Mouse (Mus musculus) midbrain, embryonic 16.5 days (tissue): ENCODE results near the gene Cfi. TPM values are rescaled to one million over a fixed set of nuclear protein-coding genes. Genes with fewer than 3 reads are reported as not detected.

Source experiments
- ATAC-seq: fragments of 200-750 bp; cut with Nextera tagmentation; 2 replicates; pipeline ENCODE4 v1.8.0; 2017; ENCODE audit warnings: moderate TSS enrichment
- H3K27ac ChIP-seq: fragments of 300-500 bp; sonication (generic); 2 replicates; pipeline ENCODE4 v1.5.1; 2014; ENCODE audit warnings: mild to moderate bottlenecking, low read length, mixed read lengths
- H3K27me3 ChIP-seq: fragments of 300-500 bp; sonication (generic); 2 replicates; pipeline ENCODE4 v1.6.1; 2014; ENCODE audit warnings: low read depth, low read length, mixed read lengths; ENCODE audit not compliant: control insufficient read depth, insufficient read depth
- H3K36me3 ChIP-seq: fragments of 300-500 bp; sonication (generic); 2 replicates; pipeline ENCODE4 v1.6.1; 2014; ENCODE audit warnings: mild to moderate bottlenecking, low read length, moderate library complexity, mixed read lengths; ENCODE audit not compliant: control insufficient read depth, insufficient read depth
- H3K4me1 ChIP-seq: fragments of 300-500 bp; sonication (generic); 2 replicates; pipeline ENCODE4 v1.6.1; 2014; ENCODE audit warnings: mild to moderate bottlenecking, low read length, mixed read lengths; ENCODE audit not compliant: control insufficient read depth, insufficient read depth
- H3K4me2 ChIP-seq: fragments of 300-500 bp; sonication (generic); 2 replicates; pipeline ENCODE4 v1.6.1; 2014; ENCODE audit warnings: mild to moderate bottlenecking, low read length, mixed read lengths
- H3K4me3 ChIP-seq: fragments of 300-500 bp; sonication (generic); 2 replicates; pipeline ENCODE4 v1.5.1; 2014; ENCODE audit warnings: low read depth, mild to moderate bottlenecking, low read length, moderate library complexity, mixed read lengths
- H3K9ac ChIP-seq: fragments of 300-500 bp; sonication (generic); 2 replicates; pipeline ENCODE4 v1.6.1; 2014; ENCODE audit warnings: low read depth, low read length, mixed read lengths
- H3K9me3 ChIP-seq: fragments of 300-500 bp; sonication (generic); replicated peaks from 2 replicates; pipeline ENCODE4 v1.6.1; 2014; ENCODE audit warnings: mild to moderate bottlenecking, low read length, mixed read lengths; ENCODE audit not compliant: control insufficient read depth, poor library complexity, severe bottlenecking
- WGBS: fragments of 180-500 bp; shearing (Covaris S2); extraction: QIAGEN DNeasy Blood & Tissue Kit; methylation state at CpG from one replicate; pipeline ENCODE4 v1.1.7; 2014; 5-methylcytosine and 5-hydroxymethylcytosine counted together
- polyA plus RNA-seq: library from polyadenylated mRNA; unstranded; fragments of >200 nt; fragmentation: Nextera tagmentation; extraction: Ambion mirVana; gene quantifications from 2 replicates; pipeline ENCODE4 v1.2.1, GENCODE M21; 2015

The Cfi gene
- polyA plus RNA-seq, 1 experiment from 2014 or later = 0.45 TPM

- 38% methylated on average over 7 of the region's 7 CpGs for WGBS
- no peak overlapping the region for H3K4me3 ChIP-seq
- no peak overlapping the region for H3K27ac ChIP-seq
- no peaks in the 10 kb centered on the region for H3K9me3 ChIP-seq
- H3K4me1 ChIP-seq = no peaks in the 10 kb centered on the region
- no peak overlapping the region for H3K9ac ChIP-seq
- ATAC-seq = no peak
- H3K27me3 ChIP-seq = no peaks in the 10 kb centered on the region
- no peaks in the 10 kb centered on the region for H3K36me3 ChIP-seq
- H3K4me2 ChIP-seq = no peak overlapping the region
These were observed 2.3 kb downstream of the Cfi start for GRCm38 (mm10) chr3:129838017-129838416.

DNA sequence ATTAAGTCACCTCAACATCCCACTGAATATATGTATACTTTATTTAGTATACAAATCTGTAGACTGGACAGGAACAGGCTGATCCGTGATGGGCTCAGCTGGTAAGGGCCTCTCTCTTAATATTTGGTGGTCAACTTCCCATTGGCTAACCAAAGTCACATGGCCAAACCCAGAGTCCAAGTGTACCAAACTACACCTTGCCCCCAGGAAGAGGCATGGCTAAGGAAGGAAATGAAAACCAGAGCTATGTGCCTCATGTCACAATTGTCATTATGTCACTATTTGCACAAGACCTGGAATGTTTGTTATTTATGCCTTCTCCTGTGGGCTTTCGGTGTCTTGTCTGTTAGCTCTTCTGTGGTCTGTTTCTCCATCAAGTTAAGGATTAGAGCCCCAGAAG, 10.2 kb downstream of the Cfi start:
- H3K4me2 ChIP-seq = no peak overlapping the region
- H3K27me3 ChIP-seq = no peaks in the 10 kb centered on the region
- no peak overlapping the region for H3K27ac ChIP-seq
- no peak overlapping the region for H3K9ac ChIP-seq
- H3K9me3 ChIP-seq = no peaks in the 10 kb centered on the region
- 86% methylated on average over 2 of the region's 2 CpGs for WGBS
- H3K36me3 ChIP-seq = no peaks in the 10 kb centered on the region
- no peaks in the 10 kb centered on the region for H3K4me1 ChIP-seq
- no peak for ATAC-seq
- no peak overlapping the region for H3K4me3 ChIP-seq

- Histone ChIP-seq H3K4me2 (no peak overlapping the region), H3K9me3 (no peaks in the 10 kb centered on the region), H3K4me1 (no peaks in the 10 kb centered on the region), H3K27me3 (no peaks in the 10 kb centered on the region), H3K36me3 (no peaks in the 10 kb centered on the region), H3K27ac (no peak overlapping the region), H3K9ac (no peak overlapping the region), H3K4me3 (no peak overlapping the region)
- no peak for ATAC-seq
- WGBS = 90% methylated on average over 7 of the region's 7 CpGs
These were observed 11.2 kb downstream of the Cfi start for GRCm38 (mm10) chr3:129846846-129847245.

DNA sequence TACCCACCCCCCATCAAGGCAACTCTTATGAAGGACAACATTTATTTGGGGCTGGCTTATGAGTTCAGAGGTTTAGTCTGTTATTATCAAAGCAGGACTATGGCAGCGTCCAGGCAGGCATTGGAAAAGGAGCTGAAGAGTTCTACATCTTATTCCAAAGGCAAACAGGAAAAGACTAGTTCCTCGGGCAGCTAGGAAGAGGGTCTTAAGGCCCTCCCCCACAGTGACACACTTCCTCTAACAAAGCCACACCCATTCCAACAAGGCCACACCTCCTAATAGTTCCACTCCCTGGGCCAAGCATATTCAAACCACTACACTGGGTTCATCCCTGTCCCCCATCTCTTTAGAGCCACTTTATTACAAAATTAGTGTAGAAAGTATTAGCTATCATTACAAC, 26.9 kb downstream of the Cfi start:
- 74% methylated on average over 2 of the region's 2 CpGs for WGBS

GRCm38 (mm10) chr3:129863698-129864097, 28.0 kb downstream of the Cfi start:
- 50% methylated on average over 14 of the region's 14 CpGs for WGBS

More for the DNA sequence above, 26.9 kb downstream of the Cfi start:
- H3K4me2 ChIP-seq = no peak overlapping the region
- H3K36me3 ChIP-seq = no peaks in the 10 kb centered on the region
- 0 out of 2 replicates have a peak, but pooled peaks cover 2% of the 10 kb centered on the region for H3K9me3 ChIP-seq
- no peak overlapping the region for H3K27ac ChIP-seq
- no peak overlapping the region for H3K9ac ChIP-seq
- H3K4me1 ChIP-seq = no peaks in the 10 kb centered on the region
- no peak for ATAC-seq
- H3K4me3 ChIP-seq = no peak overlapping the region
- no peaks in the 10 kb centered on the region for H3K27me3 ChIP-seq

DNA sequence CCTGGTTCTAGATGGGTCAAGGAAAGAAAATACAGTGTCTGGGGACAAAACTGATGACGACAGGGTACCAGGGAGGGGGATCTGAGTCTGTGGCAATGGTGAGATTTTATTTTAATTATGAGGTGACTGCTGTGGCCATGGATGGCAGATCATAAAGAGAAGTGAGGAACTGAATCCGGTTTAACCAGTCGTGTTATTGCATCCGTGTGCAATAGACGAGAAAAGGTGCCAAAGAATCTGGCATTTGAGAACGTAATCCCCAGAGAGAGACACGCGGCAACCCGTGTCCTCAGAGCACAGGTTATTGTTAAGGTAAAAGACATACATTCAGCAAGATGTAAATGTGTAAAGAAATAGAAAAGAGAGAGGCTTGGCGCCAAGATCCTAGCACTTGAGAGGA, 41.6 kb downstream of the Cfi start:
- no peaks in the 10 kb centered on the region for H3K27me3 ChIP-seq
- no peaks in the 10 kb centered on the region for H3K36me3 ChIP-seq
- no peaks in the 10 kb centered on the region for H3K9me3 ChIP-seq
- no peak overlapping the region for H3K4me2 ChIP-seq
- H3K27ac ChIP-seq = no peak overlapping the region
- no peak for ATAC-seq
- 89% methylated on average over 10 of the region's 10 CpGs for WGBS
- peaks cover 9% of the 10 kb centered on the region for H3K4me1 ChIP-seq
- no peak overlapping the region for H3K4me3 ChIP-seq
- H3K9ac ChIP-seq = no peak overlapping the region

More at GRCm38 (mm10) chr3:129863698-129864097, 28.0 kb downstream of the Cfi start:
- Histone ChIP-seq H3K36me3 (no peaks in the 10 kb centered on the region), H3K27me3 (no peaks in the 10 kb centered on the region), H3K4me1 (no peaks in the 10 kb centered on the region), H3K4me2 (no peak overlapping the region), H3K9me3 (0 out of 2 replicates have a peak, but pooled peaks cover 2% of the 10 kb centered on the region), H3K4me3 (no peak overlapping the region), H3K27ac (no peak overlapping the region), H3K9ac (no peak overlapping the region)
- ATAC-seq = no peak

DNA sequence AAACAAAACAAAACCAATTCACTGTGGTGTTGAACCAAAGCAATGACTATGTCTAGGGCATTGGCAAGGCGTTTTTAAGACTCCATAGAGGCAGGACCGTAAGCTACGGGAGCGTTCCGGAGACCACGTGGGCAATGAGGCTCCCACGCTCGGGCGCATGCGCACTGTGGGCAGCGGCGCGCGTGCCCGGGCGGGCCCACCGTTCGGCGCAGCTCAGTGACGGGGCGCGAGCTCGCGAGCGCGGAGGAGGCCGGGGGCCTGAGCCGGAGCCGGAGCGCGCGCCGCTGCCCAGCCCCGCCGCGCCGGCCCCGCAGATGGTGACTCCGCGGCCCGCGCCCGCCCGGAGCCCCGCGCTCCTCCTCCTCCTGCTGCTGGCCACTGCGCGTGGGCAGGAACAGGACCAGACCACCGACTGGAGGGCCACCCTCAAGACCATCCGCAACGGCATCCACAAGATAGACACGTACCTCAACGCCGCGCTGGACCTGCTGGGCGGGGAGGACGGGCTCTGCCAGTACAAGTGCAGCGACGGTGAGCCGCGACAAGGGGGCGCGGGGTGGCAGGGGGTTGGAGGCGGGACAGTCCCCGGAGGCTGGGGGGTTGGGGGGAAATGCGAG, 42.8 kb downstream of the Cfi start, which contains the start of gene Pla2g12a:
TSS of gene Pla2g12a (plus strand) at position 202 of the 617 bp plus-strand sequence.
- peaks cover 9% of the 10 kb centered on the region for H3K4me1 ChIP-seq

DNA sequence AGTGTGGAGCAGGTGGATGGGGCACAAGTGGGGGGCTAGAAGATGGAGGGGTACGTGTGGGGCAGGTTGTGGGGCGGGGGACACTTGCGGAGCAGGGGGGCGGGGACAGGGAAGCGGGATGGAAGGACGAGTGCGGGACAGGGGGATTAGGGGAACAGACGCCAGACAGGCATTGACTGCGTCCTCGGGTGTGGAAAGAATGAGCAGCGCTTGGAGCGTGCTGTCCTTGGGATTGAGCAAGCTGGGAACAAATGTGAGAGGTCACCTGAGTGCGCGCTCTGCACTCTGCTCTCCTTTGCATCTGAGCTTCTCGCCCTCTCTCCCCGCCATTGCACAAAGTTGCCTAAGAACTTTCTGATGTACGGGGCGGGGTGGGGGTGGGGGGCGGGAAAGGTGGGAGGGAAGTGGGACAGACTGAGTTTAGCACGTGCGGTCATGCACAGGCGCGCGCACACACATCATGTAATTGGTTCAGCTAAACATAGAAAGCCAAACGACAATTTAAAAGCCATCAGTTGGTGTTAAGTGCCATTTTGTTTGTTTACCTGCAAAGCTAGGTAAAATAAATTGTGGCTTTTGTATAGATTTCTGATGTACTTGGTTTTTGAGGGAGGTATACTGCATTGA, 43.6 kb downstream of the Cfi start:
- WGBS = 0% methylated on average over 23 of the region's 25 CpGs
- no peaks in the 10 kb centered on the region for H3K36me3 ChIP-seq
- H3K4me2 ChIP-seq = peak overlapping the region; percentile 82
- peak overlapping the region; percentile 76 for H3K4me3 ChIP-seq
- H3K27ac ChIP-seq = peak overlapping the region; percentile 84
- H3K4me1 ChIP-seq = peaks cover 9% of the 10 kb centered on the region
- H3K27me3 ChIP-seq = no peaks in the 10 kb centered on the region
- ATAC-seq = peak; percentile 68
- no peaks in the 10 kb centered on the region for H3K9me3 ChIP-seq
- peak overlapping the region; percentile 87 for H3K9ac ChIP-seq

More for the DNA sequence above, 42.8 kb downstream of the Cfi start, which contains the start of gene Pla2g12a:
- H3K27ac ChIP-seq = peak within 1 kb of the TSS; percentile 84
- peak within 1 kb of the TSS; percentile 76 for H3K4me3 ChIP-seq
- no peaks in the 10 kb centered on the region for H3K9me3 ChIP-seq
- H3K4me2 ChIP-seq = peak within 1 kb of the TSS; percentile 82
- H3K27me3 ChIP-seq = no peaks in the 10 kb centered on the region
- WGBS = under 1% methylated on average over 66 of the region's 66 CpGs
- ATAC-seq = peak; percentile 96
- no peaks in the 10 kb centered on the region for H3K36me3 ChIP-seq
- H3K9ac ChIP-seq = peak within 1 kb of the TSS; percentile 87

GRCm38 (mm10) chr3:129879913-129880312, 44.2 kb downstream of the Cfi start:
- no peak overlapping the region for H3K27ac ChIP-seq
- peak overlapping the region; percentile 82 for H3K4me2 ChIP-seq
- no peak overlapping the region for H3K9ac ChIP-seq
- WGBS = 70% methylated on average over 2 of the region's 2 CpGs
- H3K4me1 ChIP-seq = peaks cover 9% of the 10 kb centered on the region
- H3K4me3 ChIP-seq = no peak overlapping the region
- H3K9me3 ChIP-seq = no peaks in the 10 kb centered on the region
- ATAC-seq = no peak
- no peaks in the 10 kb centered on the region for H3K27me3 ChIP-seq
- H3K36me3 ChIP-seq = no peaks in the 10 kb centered on the region
